Mouse (Mus musculus) liver, embryonic 12.5 days (tissue): ENCODE data around the gene Hephl1. TPM values are rescaled to one million over a fixed set of nuclear protein-coding genes. Genes with fewer than 3 reads are reported as not detected.

Source experiments
- ATAC-seq: fragments of 200-750 bp; cut with Nextera tagmentation; 2 replicates; pipeline ENCODE4 v1.8.0; 2017; ENCODE audit warnings: moderate number of reproducible peaks, mild to moderate bottlenecking, moderate library complexity
- H3K27ac ChIP-seq: fragments of 300-500 bp; sonication (generic); 2 replicates; pipeline ENCODE4 v1.5.1; 2016; ENCODE audit warnings: mild to moderate bottlenecking
- H3K27me3 ChIP-seq: fragments of 300-500 bp; sonication (generic); replicated peaks from 2 replicates; pipeline ENCODE4 v1.6.1; 2016; ENCODE audit warnings: mild to moderate bottlenecking, moderate library complexity
- H3K36me3 ChIP-seq: fragments of 300-500 bp; sonication (generic); 2 replicates; pipeline ENCODE4 v1.6.1; 2016; ENCODE audit warnings: mild to moderate bottlenecking, moderate library complexity
- H3K4me1 ChIP-seq: fragments of 300-500 bp; sonication (generic); 2 replicates; pipeline ENCODE4 v1.6.1; 2016
- H3K4me2 ChIP-seq: fragments of 300-500 bp; sonication (generic); 2 replicates; pipeline ENCODE4 v1.6.1; 2016; ENCODE audit warnings: mild to moderate bottlenecking, moderate library complexity
- H3K4me3 ChIP-seq: fragments of 300-500 bp; sonication (generic); 2 replicates; pipeline ENCODE4 v1.5.1; 2016; ENCODE audit warnings: mild to moderate bottlenecking, moderate library complexity
- H3K9ac ChIP-seq: fragments of 300-500 bp; sonication (generic); 2 replicates; pipeline ENCODE4 v1.6.1; 2016; ENCODE audit warnings: mild to moderate bottlenecking, moderate library complexity
- H3K9me3 ChIP-seq: fragments of 300-500 bp; sonication (generic); replicated peaks from 2 replicates; pipeline ENCODE4 v1.6.1; 2016; ENCODE audit warnings: mild to moderate bottlenecking, moderate library complexity
- WGBS: fragments of 180-500 bp; shearing (Covaris S2); methylation state at CpG from one replicate; pipeline ENCODE4 v1.1.7; 2016; ENCODE audit not compliant: insufficient replicate concordance; 5-methylcytosine and 5-hydroxymethylcytosine counted together
- polyA plus RNA-seq: library from polyadenylated mRNA; unstranded; fragments of >200 nt; fragmentation: Nextera tagmentation; extraction: Ambion mirVana; gene quantifications from 2 replicates; pipeline ENCODE4 v1.2.1, GENCODE M21; 2016

Hephl1 gene
- polyA plus RNA-seq, 1 experiment from 2014 or later = not detected

GRCm38 (mm10) chr9:15045084-15045669 lies 66.7 kb downstream of the Hephl1 start, which contains the start of gene Panx1:
TSS of gene Panx1 (minus strand) at chr9:15045478.
- Histone ChIP-seq H3K27me3 (peaks cover 32% of the 10 kb centered on the region), H3K36me3 (no peaks in the 10 kb centered on the region), H3K4me1 (peaks cover 16% of the 10 kb centered on the region), H3K27ac (peak within 1 kb of the TSS; percentile 42; the same call in 1 of the 2 replicates), H3K9me3 (no peaks in the 10 kb centered on the region), H3K4me2 (peak within 1 kb of the TSS; percentile 82), H3K4me3 (peak within 1 kb of the TSS; percentile 67), H3K9ac (peak within 1 kb of the TSS; percentile 65)
- ATAC-seq = peak; percentile 71
- WGBS = under 1% methylated on average over 68 of the region's 68 CpGs

- WGBS = 2% methylated on average over 28 of the region's 28 CpGs
- peak; percentile 6; the same call in 1 of the 2 replicates for ATAC-seq
- H3K4me2 ChIP-seq = peak overlapping the region; percentile 82
Observed at GRCm38 (mm10) chr9:15044391-15045083, 67.4 kb downstream of the Hephl1 start.

DNA sequence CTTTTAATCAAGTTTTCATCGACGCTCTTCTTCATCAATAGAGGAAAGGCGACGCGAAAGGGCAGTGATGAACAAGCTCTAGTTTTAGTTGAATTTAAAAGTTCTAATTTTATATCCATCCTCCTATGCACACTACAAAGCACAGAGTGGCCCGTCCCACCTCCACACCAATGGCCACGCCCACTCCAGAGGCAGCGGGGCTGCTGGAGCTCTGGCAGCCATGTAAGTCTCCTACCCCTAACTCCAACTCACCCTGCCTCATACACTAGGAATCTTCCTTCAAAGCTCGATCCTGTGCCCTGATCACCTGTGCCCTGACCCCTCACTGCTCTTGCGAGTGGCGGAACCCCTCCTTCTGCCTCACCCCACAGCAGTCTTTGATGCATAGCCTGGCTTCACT lies 70.4 kb downstream of the Hephl1 start:
- Histone ChIP-seq H3K4me1 (peaks cover 16% of the 10 kb centered on the region), H3K4me2 (no peak overlapping the region), H3K9me3 (no peaks in the 10 kb centered on the region), H3K36me3 (no peaks in the 10 kb centered on the region), H3K9ac (no peak overlapping the region), H3K4me3 (no peak overlapping the region), H3K27ac (no peak overlapping the region), H3K27me3 (peaks cover 28% of the 10 kb centered on the region)
- no peak for ATAC-seq
- 84% methylated on average over 11 of the region's 11 CpGs for WGBS

More at GRCm38 (mm10) chr9:15044391-15045083, 67.4 kb downstream of the Hephl1 start:
- peaks cover 32% of the 10 kb centered on the region for H3K27me3 ChIP-seq
- no peaks in the 10 kb centered on the region for H3K9me3 ChIP-seq
- H3K4me1 ChIP-seq = peaks cover 16% of the 10 kb centered on the region
- peak overlapping the region; percentile 67 for H3K4me3 ChIP-seq
- H3K36me3 ChIP-seq = no peaks in the 10 kb centered on the region
- 0 out of 2 replicates have a peak overlapping the region, but pooled peaks have one; percentile 42 for H3K27ac ChIP-seq
- H3K9ac ChIP-seq = peak overlapping the region; percentile 65

DNA sequence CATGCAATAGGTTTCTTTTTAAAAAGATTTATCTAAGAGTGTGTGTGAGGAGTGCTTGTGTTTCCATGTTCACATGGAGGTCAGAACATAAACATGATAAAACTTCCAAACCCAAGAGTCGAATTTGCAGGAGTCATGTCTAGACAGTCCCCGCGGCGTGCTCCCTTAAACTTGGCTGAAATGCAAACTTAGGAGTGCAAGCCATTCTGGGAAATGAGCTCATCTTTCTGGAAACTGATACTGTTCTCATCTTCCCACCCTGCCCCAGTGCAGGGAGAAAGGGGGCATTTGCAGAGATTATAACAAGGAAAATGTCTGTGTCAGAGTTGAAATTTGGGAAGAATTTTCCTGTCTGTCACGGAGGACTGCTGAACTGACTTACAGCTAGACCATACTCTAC lies 72.1 kb downstream of the Hephl1 start:
- Histone ChIP-seq H3K36me3 (no peaks in the 10 kb centered on the region), H3K9ac (no peak overlapping the region), H3K27me3 (peaks cover 11% of the 10 kb centered on the region), H3K4me2 (no peak overlapping the region), H3K4me3 (no peak overlapping the region), H3K9me3 (no peaks in the 10 kb centered on the region), H3K4me1 (peaks cover 10% of the 10 kb centered on the region), H3K27ac (no peak overlapping the region)
- ATAC-seq = no peak
- WGBS = 73% methylated on average over 5 of the region's 5 CpGs

DNA sequence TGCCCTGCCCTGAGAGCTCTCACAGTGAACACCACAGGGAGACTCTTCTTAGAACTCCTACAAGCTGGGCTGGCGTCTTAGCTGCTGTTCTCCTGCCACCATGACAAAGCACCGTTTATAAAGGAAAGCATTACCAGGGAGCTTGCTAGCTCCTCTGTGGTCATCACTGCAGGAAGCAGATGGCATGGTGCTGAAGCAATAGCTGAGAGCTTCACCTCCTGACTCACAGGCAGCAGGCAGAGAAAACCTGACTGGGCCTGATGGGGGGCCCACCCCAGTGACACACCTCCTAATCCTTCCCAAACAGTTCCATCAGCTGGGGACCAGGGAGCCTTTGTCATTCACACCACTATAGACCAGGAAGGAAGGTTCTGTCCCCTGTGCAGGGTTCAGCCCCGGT lies 74.2 kb downstream of the Hephl1 start:
- H3K27me3 ChIP-seq = no peaks in the 10 kb centered on the region
- H3K36me3 ChIP-seq = no peaks in the 10 kb centered on the region
- no peak overlapping the region for H3K27ac ChIP-seq
- no peaks in the 10 kb centered on the region for H3K9me3 ChIP-seq
- 40% methylated on average over 3 of the region's 3 CpGs for WGBS
- no peak overlapping the region for H3K9ac ChIP-seq
- ATAC-seq = 0 out of 2 replicates have a peak, but pooled peaks have one; percentile 52
- H3K4me1 ChIP-seq = no peaks in the 10 kb centered on the region
- no peak overlapping the region for H3K4me2 ChIP-seq
- H3K4me3 ChIP-seq = no peak overlapping the region

GRCm38 (mm10) chr9:15037237-15037636 lies 74.7 kb downstream of the Hephl1 start:
- no peak overlapping the region for H3K4me3 ChIP-seq
- no peaks in the 10 kb centered on the region for H3K9me3 ChIP-seq
- no peak overlapping the region for H3K27ac ChIP-seq
- no peak overlapping the region for H3K9ac ChIP-seq
- H3K4me1 ChIP-seq = no peaks in the 10 kb centered on the region
- no peak for ATAC-seq
- no peak overlapping the region for H3K4me2 ChIP-seq
- H3K27me3 ChIP-seq = no peaks in the 10 kb centered on the region
- no peaks in the 10 kb centered on the region for H3K36me3 ChIP-seq

- Histone ChIP-seq H3K4me3 (no peak overlapping the region), H3K36me3 (no peaks in the 10 kb centered on the region), H3K4me1 (no peaks in the 10 kb centered on the region), H3K4me2 (no peak overlapping the region), H3K27ac (no peak overlapping the region), H3K27me3 (no peaks in the 10 kb centered on the region), H3K9ac (no peak overlapping the region), H3K9me3 (no peaks in the 10 kb centered on the region)
- no peak for ATAC-seq
- WGBS = 42% methylated on average over 4 of the region's 4 CpGs
Observed at GRCm38 (mm10) chr9:15036807-15037206, 75.1 kb downstream of the Hephl1 start.

GRCm38 (mm10) chr9:15036405-15036804 lies 75.5 kb downstream of the Hephl1 start:
- Histone ChIP-seq H3K27me3 (no peaks in the 10 kb centered on the region), H3K9ac (no peak overlapping the region), H3K4me2 (no peak overlapping the region), H3K9me3 (no peaks in the 10 kb centered on the region), H3K36me3 (no peaks in the 10 kb centered on the region), H3K4me3 (no peak overlapping the region), H3K27ac (no peak overlapping the region), H3K4me1 (no peaks in the 10 kb centered on the region)
- no peak for ATAC-seq
- 93% methylated on average over 2 of the region's 2 CpGs for WGBS

GRCm38 (mm10) chr9:15035979-15036378 lies 75.9 kb downstream of the Hephl1 start:
- H3K36me3 ChIP-seq = no peaks in the 10 kb centered on the region
- H3K27ac ChIP-seq = no peak overlapping the region
- WGBS = 86% methylated on average over 7 of the region's 7 CpGs
- H3K27me3 ChIP-seq = no peaks in the 10 kb centered on the region
- no peak overlapping the region for H3K9ac ChIP-seq
- H3K4me2 ChIP-seq = no peak overlapping the region
- H3K4me1 ChIP-seq = no peaks in the 10 kb centered on the region
- no peak overlapping the region for H3K4me3 ChIP-seq
- no peaks in the 10 kb centered on the region for H3K9me3 ChIP-seq
- ATAC-seq = no peak

DNA sequence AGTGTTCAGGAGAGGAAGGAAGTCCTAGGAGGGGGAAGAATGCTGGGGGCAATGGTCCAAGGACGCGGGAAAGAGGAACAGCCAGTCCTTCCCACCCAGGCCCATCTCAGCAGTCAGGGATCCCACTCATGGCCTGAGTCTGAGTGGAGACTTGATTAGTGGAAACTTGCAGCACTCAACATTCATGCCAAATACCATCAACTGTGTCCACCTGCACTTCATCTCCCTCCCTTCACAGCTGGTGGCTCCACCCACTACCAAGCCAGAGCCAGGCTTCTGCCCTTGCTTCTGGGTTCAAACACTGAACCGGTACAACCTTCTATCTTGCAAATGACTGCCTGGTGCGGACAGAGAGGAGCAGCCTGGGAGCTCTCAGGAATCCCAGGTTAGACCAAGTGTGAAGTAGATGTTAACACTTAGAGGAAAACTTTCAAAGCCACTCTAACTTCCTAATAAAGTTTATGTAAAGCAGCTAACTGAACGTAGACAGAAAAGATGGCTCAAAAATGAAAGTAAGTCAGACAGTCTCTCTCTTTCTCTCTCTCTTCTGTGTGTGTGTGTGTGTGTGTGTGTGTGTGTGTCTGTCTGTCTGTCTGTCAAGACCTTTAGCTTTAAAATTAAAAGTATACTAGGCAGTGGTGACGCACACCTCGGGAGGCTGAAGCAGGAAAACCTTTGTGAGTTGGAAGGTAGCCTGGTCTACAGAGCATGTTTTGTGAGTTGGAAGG lies 77.2 kb downstream of the Hephl1 start:
- H3K9me3 ChIP-seq = no peaks in the 10 kb centered on the region
- H3K27ac ChIP-seq = no peak overlapping the region
- H3K27me3 ChIP-seq = no peaks in the 10 kb centered on the region
- 54% methylated on average over 7 of the region's 7 CpGs for WGBS
- H3K36me3 ChIP-seq = no peaks in the 10 kb centered on the region
- no peaks in the 10 kb centered on the region for H3K4me1 ChIP-seq
- ATAC-seq = no peak
- no peak overlapping the region for H3K9ac ChIP-seq
- no peak overlapping the region for H3K4me3 ChIP-seq
- H3K4me2 ChIP-seq = no peak overlapping the region

DNA sequence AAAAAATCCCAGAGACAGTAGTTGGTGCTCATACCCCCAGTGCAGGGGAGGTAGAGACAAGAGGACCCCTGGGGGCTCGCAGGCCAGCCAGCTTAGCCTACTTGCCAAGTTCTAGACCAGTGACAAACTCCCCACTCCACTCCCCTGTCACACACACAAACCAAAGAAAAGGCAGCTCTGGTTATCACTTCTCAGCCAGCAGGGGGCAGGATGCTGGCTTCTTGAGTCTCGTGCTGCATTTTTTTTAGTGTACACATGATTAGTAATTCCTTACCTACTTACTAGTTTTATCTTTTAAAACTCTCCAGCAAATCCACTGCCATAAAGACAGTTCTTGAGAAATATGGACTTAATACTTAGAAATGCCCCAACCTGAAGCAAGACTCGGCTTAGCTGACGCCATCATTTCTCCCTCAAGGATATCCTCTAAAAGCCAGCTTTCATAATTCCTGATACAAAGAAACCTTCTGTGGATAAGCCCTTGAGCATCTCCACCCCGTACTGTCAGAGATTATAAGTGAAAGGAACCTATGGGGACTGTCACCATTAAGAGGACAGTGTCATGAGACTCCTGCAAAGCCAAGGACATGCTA lies 78.2 kb downstream of the Hephl1 start:
- Histone ChIP-seq H3K4me1 (peaks cover 4% of the 10 kb centered on the region; the same call in 1 of the 2 replicates), H3K4me2 (no peak overlapping the region), H3K4me3 (no peak overlapping the region), H3K27ac (no peak overlapping the region), H3K9ac (no peak overlapping the region), H3K9me3 (no peaks in the 10 kb centered on the region), H3K27me3 (no peaks in the 10 kb centered on the region), H3K36me3 (no peaks in the 10 kb centered on the region)
- no peak for ATAC-seq
- WGBS = 53% methylated on average over 5 of the region's 5 CpGs

DNA sequence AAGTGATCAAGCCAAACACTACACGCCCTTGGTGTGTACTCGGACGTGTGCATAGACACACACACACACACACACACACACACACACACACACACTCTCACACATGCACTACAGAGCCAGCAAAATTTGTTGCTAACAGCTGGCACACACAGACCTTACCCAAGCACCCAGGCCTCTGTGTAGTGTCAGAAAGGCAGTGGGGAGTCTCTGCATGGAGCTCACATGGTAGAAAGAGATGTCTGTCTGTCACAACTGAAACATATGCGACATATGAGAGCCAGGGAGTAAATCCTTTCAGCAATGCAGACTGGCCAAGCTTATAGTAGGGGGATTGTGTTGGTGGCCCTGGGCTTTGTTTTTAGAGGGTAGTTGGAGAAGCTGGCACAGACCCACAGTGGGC lies 79.1 kb downstream of the Hephl1 start:
- Histone ChIP-seq H3K9me3 (no peaks in the 10 kb centered on the region), H3K4me1 (peaks cover 4% of the 10 kb centered on the region; the same call in 1 of the 2 replicates), H3K27ac (no peak overlapping the region), H3K4me2 (no peak overlapping the region), H3K36me3 (no peaks in the 10 kb centered on the region), H3K9ac (no peak overlapping the region), H3K27me3 (no peaks in the 10 kb centered on the region), H3K4me3 (no peak overlapping the region)
- WGBS = 50% methylated on average over 4 of the region's 4 CpGs
- ATAC-seq = no peak
